Mouse (Mus musculus) mesoderm, embryonic 11.5 days (tissue): Measurements from ENCODE around the gene Pop7.
A peak's percentile ranks its signal among the peaks of the same experiment; 100 is the strongest.

Experiments
- DNase-seq: peaks from one replicate; pipeline ENCODE4 v3.0.0-alpha.2; 2012; ENCODE audit warnings: low read depth, low spot score

Pop7 gene

GRCm38 (mm10) chr5:137501709-137502666, at the start of gene Pop7:
Gene Pop7, minus strand, starts transcription at chr5:137502518.
- peak; percentile 100 for DNase-seq

- DNase-seq = no peak
Measured at GRCm38 (mm10) chr5:137551119-137551518, 48.8 kb upstream of the Pop7 start.

- DNase-seq = no peak
Measured at GRCm38 (mm10) chr5:137549840-137550239, 47.5 kb upstream of the Pop7 start.

GRCm38 (mm10) chr5:137545596-137545995, 43.3 kb upstream of the Pop7 start:
- no peak for DNase-seq

GRCm38 (mm10) chr5:137544926-137545325, 42.6 kb upstream of the Pop7 start:
- no peak for DNase-seq

- no peak for DNase-seq
Measured at GRCm38 (mm10) chr5:137541768-137542540, 39.6 kb upstream of the Pop7 start.

GRCm38 (mm10) chr5:137540991-137541390, 38.7 kb upstream of the Pop7 start:
- no peak for DNase-seq

- DNase-seq = no peak
Measured at GRCm38 (mm10) chr5:137539291-137539801, 37.0 kb upstream of the Pop7 start.

- no peak for DNase-seq
Measured at GRCm38 (mm10) chr5:137537461-137537860, 35.1 kb upstream of the Pop7 start.

GRCm38 (mm10) chr5:137535318-137535717, 33.0 kb upstream of the Pop7 start:
- DNase-seq = no peak

GRCm38 (mm10) chr5:137534762-137535161, 32.4 kb upstream of the Pop7 start:
- DNase-seq = no peak

- peak; percentile 99 for DNase-seq
Measured at GRCm38 (mm10) chr5:137533117-137533827, 31.0 kb upstream of the Pop7 start, which contains the start of the genes Epo and Gnb2. Gene Epo, minus strand, starts transcription at chr5:137533242. Gene Gnb2, minus strand, starts transcription at chr5:137533510.

GRCm38 (mm10) chr5:137532808-137533116, 30.4 kb upstream of the Pop7 start:
- DNase-seq = no peak

- DNase-seq = no peak
Measured at GRCm38 (mm10) chr5:137532131-137532807, 30.0 kb upstream of the Pop7 start.

GRCm38 (mm10) chr5:137531414-137532130, 29.3 kb upstream of the Pop7 start:
- DNase-seq = no peak

- peak; percentile 89 for DNase-seq
Measured at GRCm38 (mm10) chr5:137530588-137531413, 28.5 kb upstream of the Pop7 start.

- no peak for DNase-seq
Measured at GRCm38 (mm10) chr5:137530075-137530474, 27.8 kb upstream of the Pop7 start.

- DNase-seq = no peak
Measured at GRCm38 (mm10) chr5:137529221-137529995, 27.1 kb upstream of the Pop7 start.
